Comparison of ENCODE assay signal across 8 mouse cellular contexts in genomic region chr4:139129806-139130700, GRCm38 (mm10). TPM values are rescaled to one million over a fixed set of nuclear protein-coding genes. Genes with fewer than 3 reads are reported as not detected.
DNase-seq lines count a peak whose midpoint lies in the region; ATAC-seq and TF ChIP-seq lines count a peak whose summit lies in the region.

No protein-coding gene starts in this region.

- H3K4me2 ChIP-seq in kidney, embryonic 16.5 days (replicated peaks; ENCODE audit: low read depth, low read length) = peak overlapping the region; percentile 78
- H3K4me2 ChIP-seq in lung, embryonic 14.5 days = peak overlapping the region; percentile 83

- H3K36me3 ChIP-seq in kidney, embryonic 16.5 days (ENCODE audit: insufficient read depth, low read length) = no peaks in the 10 kb centered on the region
- H3K36me3 ChIP-seq in lung, embryonic 14.5 days (ENCODE audit: insufficient read depth) = no peaks in the 10 kb centered on the region

- H3K9me3 ChIP-seq in kidney, embryonic 16.5 days (ENCODE audit: low read length) = no peaks in the 10 kb centered on the region
- H3K9me3 ChIP-seq in lung, embryonic 14.5 days (ENCODE audit: low read depth, low read length) = no peaks in the 10 kb centered on the region; the same call in 1 of the 2 replicates

- H3K27me3 ChIP-seq in kidney, embryonic 16.5 days (ENCODE audit: insufficient read depth, low read length) = no peaks in the 10 kb centered on the region
- H3K27me3 ChIP-seq in lung, embryonic 14.5 days (ENCODE audit: insufficient read depth, low read length) = no peaks in the 10 kb centered on the region

- peak overlapping the region; percentile 95 for H3K27ac ChIP-seq in kidney, embryonic 16.5 days (ENCODE audit: low read length)
- peak overlapping the region; percentile 86 for H3K27ac ChIP-seq in lung, embryonic 14.5 days (ENCODE audit: low read depth)

- peak; percentile 62 for ATAC-seq in kidney, embryonic 16.5 days (ENCODE audit: low FRiP score, low TSS enrichment)
- ATAC-seq in lung, embryonic 14.5 days (ENCODE audit: insufficient read depth) = peak; percentile 48

- WGBS in kidney, embryonic 16.5 days = 2% methylated on average over 57 of the region's 57 CpGs
- WGBS in lung, embryonic 14.5 days = 2% methylated on average over 57 of the region's 57 CpGs

- H3K4me1 ChIP-seq in kidney, embryonic 16.5 days (ENCODE audit: insufficient read depth, low read length) = peaks cover 19% of the 10 kb centered on the region
- no peaks in the 10 kb centered on the region for H3K4me1 ChIP-seq in lung, embryonic 14.5 days (ENCODE audit: insufficient read depth)

- H3K9ac ChIP-seq in kidney, embryonic 16.5 days (replicated peaks; ENCODE audit: low read length) = peak overlapping the region; percentile 91
- H3K9ac ChIP-seq in lung, embryonic 14.5 days = peak overlapping the region; percentile 89

- H3K4me3 ChIP-seq in kidney, embryonic 16.5 days (ENCODE audit: low read length) = peak overlapping the region; percentile 92
- H3K4me3 ChIP-seq in lung, embryonic 14.5 days (ENCODE audit: low read depth, low read length) = peak overlapping the region; percentile 99

- DNase-seq in adrenal gland, postnatal 10 days = peak; percentile 69
- DNase-seq in adrenal gland, adult (ENCODE audit: inconsistent age in 2 of 2, low spot score in 1 of 2) = no peak
- DNase-seq in CD4-positive helper T cell, adult 2 months (ENCODE audit: low read depth, low spot score) = peak; percentile 67
- peak; percentile 50 to 68 for DNase-seq in cerebellum, postnatal 14 days
- peak; percentile 23 to 27 for DNase-seq in heart, adult 9 months (ENCODE audit: low spot score in 2 of 2)
- peak; percentile 52 for DNase-seq in lung, embryonic 14.5 days
- peak; percentile 43 for DNase-seq in retina, embryonic 14.5 days (ENCODE audit: low spot score)

- TF ChIP-seq CTCF in lung, embryonic 14.5 days (IDR thresholded peaks at IDR 0.05; ENCODE audit: low read depth) = no peak

RNA-seq across cellular contexts. Expression of gene Minos1, which starts 0.9 kb away (rescaled TPM):
- 100 to 1,000 TPM; 572 to 632 TPM for total RNA-seq in adrenal gland, postnatal 10 days (2021)
- polyA plus RNA-seq in kidney, embryonic 16.5 days (2015; fragmentation: Nextera tagmentation; extraction: Ambion mirVana) = 470 and 478 TPM in 2 replicates
- polyA plus RNA-seq in lung, embryonic 14.5 days (2014; fragmentation: Nextera tagmentation; extraction: Ambion mirVana) = 501 and 531 TPM in 2 replicates

RNA-seq across cellular contexts. Expression of gene Nbl1, which starts 37.3 kb away (rescaled TPM):
- 10 to 100 TPM; 39.7 to 40.9 TPM for total RNA-seq in adrenal gland, postnatal 10 days (2021)
- 27.6 and 31.1 TPM in 2 replicates for polyA plus RNA-seq in kidney, embryonic 16.5 days (2015; fragmentation: Nextera tagmentation; extraction: Ambion mirVana)
- 43.8 and 48.0 TPM in 2 replicates for polyA plus RNA-seq in lung, embryonic 14.5 days (2014; fragmentation: Nextera tagmentation; extraction: Ambion mirVana)

RNA-seq across cellular contexts. Expression of gene Htr6, which starts 54.7 kb away (rescaled TPM):
- under 1 TPM in 1 of 2 experiments, not detected in 1; 0.45 TPM for total RNA-seq in adrenal gland, postnatal 10 days (2021)
- polyA plus RNA-seq in kidney, embryonic 16.5 days (2015; fragmentation: Nextera tagmentation; extraction: Ambion mirVana) = 0.12 and 0.15 TPM in 2 replicates
- polyA plus RNA-seq in lung, embryonic 14.5 days (2014; fragmentation: Nextera tagmentation; extraction: Ambion mirVana) = not detected in 2 replicates

Comparison
In these comparisons a context has a peak if more than half of its experiments do, and no peak if none do; other contexts are left out.
1. DNase-seq: peak in adrenal gland, postnatal 10 days (single experiment), CD4-positive helper T cell, adult 2 months (single experiment), cerebellum, postnatal 14 days (2 of 2), heart, adult 9 months (2 of 2), lung, embryonic 14.5 days (single experiment) and retina, embryonic 14.5 days (single experiment); none in adrenal gland, adult (0 of 2).